Mouse (Mus musculus) myocyte (in vitro differentiated cells): ENCODE measurements around the gene Rad1. TPM values are rescaled to one million over a fixed set of nuclear protein-coding genes. Genes with fewer than 3 reads are reported as not detected.

Source experiments
- H3K27me3 ChIP-seq: one replicate; pipeline ENCODE4 v1.6.1; 2011; ENCODE audit not compliant: control insufficient read depth, insufficient read depth, insufficient read length
- H3K36me3 ChIP-seq: one replicate; pipeline ENCODE4 v1.6.1; 2011; ENCODE audit not compliant: control insufficient read depth, insufficient read depth
- H3K4me2 ChIP-seq: one replicate; pipeline ENCODE4 v1.6.1; 2011; ENCODE audit warnings: low read depth, control low read depth
- H3K4me3 ChIP-seq: one replicate; pipeline ENCODE4 v1.5.1; 2011; ENCODE audit warnings: mild to moderate bottlenecking, control low read depth, moderate library complexity
- H3K79me2 ChIP-seq: one replicate; pipeline ENCODE4 v1.6.1; 2011; ENCODE audit not compliant: control insufficient read depth, insufficient read depth
- H3ac ChIP-seq: one replicate; pipeline ENCODE4 v1.6.1; 2011; ENCODE audit not compliant: control insufficient read depth, insufficient read length
- CEBPB ChIP-seq: IDR thresholded peaks from 2 replicates; pipeline ENCODE4 v1.6.1; 2011; ENCODE audit warnings: mild to moderate bottlenecking, moderate library complexity; ENCODE audit not compliant: poor library complexity, insufficient read depth, severe bottlenecking
- E2F4 ChIP-seq: IDR thresholded peaks from one replicate; pipeline ENCODE4 v1.6.1; 2011; ENCODE audit warnings: mild to moderate bottlenecking, control low read depth, moderate library complexity; ENCODE audit not compliant: insufficient read depth
- MAX ChIP-seq: IDR thresholded peaks from one replicate; pipeline ENCODE4 v1.6.1; 2011; ENCODE audit warnings: low read depth, mild to moderate bottlenecking, control low read depth
- MYOD1 ChIP-seq, 3 experiments: IDR thresholded peaks; one replicate each; pipeline ENCODE4 v1.6.1; 2011; ENCODE audit warnings: control low read depth in 2 of 3, low read depth in 2 of 3, mild to moderate bottlenecking in 2 of 3, moderate library complexity in 1 of 3; ENCODE audit not compliant: insufficient read length in 2 of 3, control insufficient read depth in 1 of 3
- MYOG ChIP-seq, 3 experiments: IDR thresholded peaks; one replicate each; pipeline ENCODE4 v1.6.1; 2011; ENCODE audit warnings: control low read depth in 2 of 3, low read depth in 2 of 3, mild to moderate bottlenecking in 2 of 3; ENCODE audit not compliant: insufficient read length in 2 of 3, control insufficient read depth in 1 of 3, insufficient read depth in 1 of 3
- POLR2A ChIP-seq: IDR thresholded peaks from one replicate; pipeline ENCODE4 v1.6.1; 2011; ENCODE audit warnings: low read depth, mild to moderate bottlenecking, control low read depth, moderate library complexity; ENCODE audit not compliant: insufficient read length
- POLR2AphosphoS2 ChIP-seq: IDR thresholded peaks from one replicate; pipeline ENCODE4 v1.6.1; 2011; ENCODE audit warnings: low read depth, control low read depth; ENCODE audit not compliant: insufficient read length
- REST ChIP-seq: IDR thresholded peaks from one replicate; pipeline ENCODE4 v1.6.1; 2011; ENCODE audit warnings: mild to moderate bottlenecking, control low read depth, moderate library complexity; ENCODE audit not compliant: insufficient read depth, insufficient read length
- SRF ChIP-seq: IDR thresholded peaks from one replicate; pipeline ENCODE4 v1.6.1; 2011; ENCODE audit warnings: low read depth; ENCODE audit not compliant: control insufficient read depth, insufficient read length
- TCF12 ChIP-seq: IDR thresholded peaks from one replicate; pipeline ENCODE4 v1.6.1; 2011; ENCODE audit warnings: mild to moderate bottlenecking, control low read depth; ENCODE audit not compliant: poor library complexity, insufficient read depth, severe bottlenecking
- TCF3 ChIP-seq: IDR thresholded peaks from one replicate; pipeline ENCODE4 v1.6.1; 2011; ENCODE audit warnings: low read depth, control low read depth; ENCODE audit not compliant: insufficient read length
- USF1 ChIP-seq: IDR thresholded peaks from one replicate; pipeline ENCODE4 v1.6.1; 2011; ENCODE audit warnings: low read depth, mild to moderate bottlenecking, control low read depth, moderate library complexity
- polyA plus RNA-seq: library from polyadenylated mRNA; unstranded; fragments of >200 nt; fragmentation: generic; extraction: Trizol; gene quantifications from one replicate; pipeline ENCODE4 v1.2.1, GENCODE M21; 2012; ENCODE audit warnings: missing spikeins

Rad1 gene
- polyA plus RNA-seq, 1 experiment: 16.6 TPM

- Histone ChIP-seq H3K36me3 (no peaks in the 10 kb centered on the region), H3K4me2 (no peak overlapping the region), H3ac (no peak overlapping the region), H3K27me3 (no peaks in the 10 kb centered on the region), H3K4me3 (no peak overlapping the region), H3K79me2 (no peaks in the 10 kb centered on the region)
- TF ChIP-seq SRF (no peak), TCF3 (no peak), USF1 (no peak), MAX (no peak), REST (no peak), E2F4 (no peak), CEBPB (no peak), POLR2AphosphoS2 (no peak), MYOD1 (IDR thresholded peaks at IDR 0.05; ENCODE audit: control insufficient read depth in 1 of 3, insufficient read length in 2 of 3, low read depth in 2 of 3) (no peak), POLR2A (no peak), MYOG (IDR thresholded peaks at IDR 0.05; ENCODE audit: control insufficient read depth in 1 of 3, insufficient read depth in 1 of 3, insufficient read length in 2 of 3, low read depth in 2 of 3) (no peak), TCF12 (no peak)
Measured at GRCm38 (mm10) chr15:10534591-10534990, 48.8 kb downstream of the Rad1 start.

DNA sequence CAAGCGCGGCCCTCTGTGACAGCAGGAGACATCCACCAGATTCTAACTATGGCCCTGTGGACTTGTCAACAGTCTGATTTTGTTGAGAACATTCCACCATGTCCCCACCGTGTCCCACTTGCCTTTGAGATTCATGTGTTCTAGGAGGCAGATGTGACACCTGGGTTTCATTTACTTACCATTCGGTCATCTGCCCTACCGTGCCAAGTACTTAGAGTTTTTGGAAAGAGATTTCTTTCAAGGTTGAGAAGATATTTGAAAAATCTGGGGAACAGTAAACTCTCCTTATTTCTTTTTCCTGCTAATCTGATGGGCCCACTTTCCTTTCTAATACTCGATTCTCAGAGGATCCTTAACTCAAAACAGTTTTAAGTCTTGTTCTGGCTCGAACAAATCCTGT, 50.2 kb downstream of the Rad1 start:
- Histone ChIP-seq H3ac (no peak overlapping the region), H3K4me3 (no peak overlapping the region), H3K79me2 (no peaks in the 10 kb centered on the region), H3K27me3 (no peaks in the 10 kb centered on the region), H3K36me3 (no peaks in the 10 kb centered on the region), H3K4me2 (no peak overlapping the region)
- TF ChIP-seq MYOG (IDR thresholded peaks at IDR 0.05; ENCODE audit: control insufficient read depth in 1 of 3, insufficient read depth in 1 of 3, insufficient read length in 2 of 3, low read depth in 2 of 3) (no peak), E2F4 (no peak), MYOD1 (IDR thresholded peaks at IDR 0.05; ENCODE audit: control insufficient read depth in 1 of 3, insufficient read length in 2 of 3, low read depth in 2 of 3) (no peak), POLR2AphosphoS2 (no peak), MAX (no peak), POLR2A (no peak), USF1 (no peak), CEBPB (no peak), SRF (no peak), REST (no peak), TCF12 (no peak), TCF3 (no peak)

DNA sequence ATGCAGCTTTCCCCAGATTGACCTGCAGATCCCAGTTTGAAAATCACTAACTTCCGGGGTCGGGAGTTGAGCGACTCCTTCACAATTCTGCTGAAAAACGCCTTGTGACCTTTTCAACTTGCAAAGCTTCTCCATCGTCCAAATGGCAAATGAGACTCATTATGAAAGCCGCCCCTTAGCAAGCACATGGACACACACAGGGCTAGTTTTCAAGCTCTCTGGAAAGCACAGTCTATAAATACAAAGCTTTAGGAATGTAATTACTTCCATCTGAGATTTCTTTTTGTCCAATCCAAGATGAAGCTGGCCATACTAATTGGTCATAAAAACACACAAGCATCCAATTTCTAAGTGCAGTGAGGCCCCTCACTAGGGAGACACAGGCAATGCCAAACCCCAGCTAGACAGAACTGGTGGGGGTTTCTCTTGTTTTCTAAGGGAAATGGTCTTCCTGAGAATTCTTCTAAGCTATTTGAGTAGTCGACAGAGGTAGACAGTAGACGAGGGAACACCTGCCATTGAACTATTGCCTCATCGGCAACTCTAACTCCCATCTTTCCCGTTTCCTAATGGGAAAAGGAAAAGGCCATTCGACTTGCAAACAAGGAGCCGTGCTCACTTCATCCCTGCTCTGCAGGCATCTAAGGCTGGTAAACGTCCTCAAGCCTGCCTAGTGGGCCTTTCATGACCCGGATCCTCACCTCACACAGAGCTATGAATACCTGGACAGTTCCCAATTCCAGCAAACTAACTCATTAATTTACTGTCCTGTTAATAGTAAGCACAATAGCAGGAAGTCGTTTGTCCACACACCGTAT, 54.7 kb downstream of the Rad1 start:
- Histone ChIP-seq H3K36me3 (no peaks in the 10 kb centered on the region), H3K27me3 (no peaks in the 10 kb centered on the region), H3K4me2 (no peak overlapping the region), H3K4me3 (no peak overlapping the region), H3ac (no peak overlapping the region), H3K79me2 (no peaks in the 10 kb centered on the region)
- TF ChIP-seq MYOG (IDR thresholded peaks at IDR 0.05; ENCODE audit: control insufficient read depth in 1 of 3, insufficient read depth in 1 of 3, insufficient read length in 2 of 3, low read depth in 2 of 3): no peak
- no peak for TF ChIP-seq MYOD1 (IDR thresholded peaks at IDR 0.05; ENCODE audit: control insufficient read depth in 1 of 3, insufficient read length in 2 of 3, low read depth in 2 of 3)
- no peak for TF ChIP-seq CEBPB

Other genes with a start within 250 kb of the Rad1 start
- not detected for gene Gm21973, start 160.6 kb upstream of the Rad1 start, polyA plus RNA-seq
- gene Agxt2, start 127.5 kb upstream of the Rad1 start, polyA plus RNA-seq: not detected
- 16.6 TPM for gene Dnajc21, start 15.5 kb upstream of the Rad1 start, polyA plus RNA-seq
- 23.4 TPM for gene Brix1, start 71 bp upstream of the Rad1 start, polyA plus RNA-seq
- gene Ttc23l, start 72.7 kb downstream of the Rad1 start, polyA plus RNA-seq: not detected
- gene Rai14, start 228.6 kb downstream of the Rad1 start, polyA plus RNA-seq: 27.4 TPM